Mouse (Mus musculus) frontal cortex, postnatal 14 days (tissue): ENCODE results near the gene Olfr963.
A peak's percentile ranks its signal among the peaks of the same experiment; 100 is the strongest.
"Not testable (repeated sequence)": the region's sequence is repeated elsewhere in the genome, so short reads cannot be mapped to it uniquely, and the experiment has no call there.

Experiments used
- DNase-seq, 2 experiments: peaks; one replicate each; pipeline ENCODE4 v3.0.0; 2022; ENCODE audit warnings: low spot score in 2 of 2

Gene Olfr963

GRCm38 (mm10) chr9:39666905-39667304 lies at the start of gene Olfr963:
Gene Olfr963 (plus strand): TSS chr9:39667205.
- DNase-seq: no peak

GRCm38 (mm10) chr9:39621073-39621472 lies 45.9 kb upstream of the Olfr963 start, which contains the start of gene Olfr960:
Gene Olfr960 (plus strand): TSS chr9:39621373.
- DNase-seq: no peak

- no peak for DNase-seq
These were observed 43.2 kb upstream of the Olfr963 start for GRCm38 (mm10) chr9:39623783-39624182.

GRCm38 (mm10) chr9:39624711-39625110 lies 42.3 kb upstream of the Olfr963 start:
- no peak for DNase-seq

GRCm38 (mm10) chr9:39629069-39629468 lies 37.9 kb upstream of the Olfr963 start:
- no peak for DNase-seq

GRCm38 (mm10) chr9:39633913-39634594 lies 33.0 kb upstream of the Olfr963 start:
- peak in 1 of 2 experiments; percentile 7 for DNase-seq

- no peak for DNase-seq
These were observed 22.2 kb upstream of the Olfr963 start, which contains the start of gene Olfr961 for GRCm38 (mm10) chr9:39644785-39645184. Gene Olfr961 (plus strand): TSS chr9:39645085.

- DNase-seq: no peak
These were observed 19.6 kb upstream of the Olfr963 start for GRCm38 (mm10) chr9:39647382-39647781.

GRCm38 (mm10) chr9:39654756-39655396 lies 12.1 kb upstream of the Olfr963 start:
- DNase-seq: no peak

GRCm38 (mm10) chr9:39669723-39670122 lies 2.7 kb downstream of the Olfr963 start:
- no peak for DNase-seq

- DNase-seq: no peak
These were observed 7.8 kb downstream of the Olfr963 start for GRCm38 (mm10) chr9:39674820-39675219.

GRCm38 (mm10) chr9:39678557-39678956 lies 11.6 kb downstream of the Olfr963 start:
- no peak for DNase-seq

GRCm38 (mm10) chr9:39679280-39679679 lies 12.3 kb downstream of the Olfr963 start:
- DNase-seq: no peak

GRCm38 (mm10) chr9:39701123-39701522 lies 34.1 kb downstream of the Olfr963 start:
- not testable (repeated sequence) for DNase-seq

- no peak for DNase-seq
These were observed 40.0 kb downstream of the Olfr963 start, which contains the start of gene Olfr149 for GRCm38 (mm10) chr9:39707017-39707416. Gene Olfr149 (minus strand): TSS chr9:39707117.

GRCm38 (mm10) chr9:39708958-39709357 lies 42.0 kb downstream of the Olfr963 start:
- no peak for DNase-seq

- DNase-seq: no peak
These were observed 44.0 kb downstream of the Olfr963 start, which contains the start of gene Olfr965 for GRCm38 (mm10) chr9:39711053-39711452. Gene Olfr965 (plus strand): TSS chr9:39711353.
